Mouse (Mus musculus): ENCODE results near the gene Dnaaf3.

Gene Dnaaf3

GRCm38 (mm10) chr7:4499034-4499433 lies 33.2 kb downstream of the Dnaaf3 start:
- peaks cover 58% of the 10 kb centered on the region for H3K36me3 ChIP-seq (ENCODE audit: insufficient read depth, low read length)
- H3K4me1 ChIP-seq (replicated peaks; ENCODE audit: low read depth, low read length): peaks cover 48% of the 10 kb centered on the region
- TF ChIP-seq POU5F1 (IDR thresholded peaks at IDR 0.05; ENCODE audit: borderline replicate concordance, low read length) (no peak), NANOG (IDR thresholded peaks at IDR 0.05; ENCODE audit: borderline replicate concordance, low read length) (no peak), CTCF (conservative IDR thresholded peaks at IDR 0.05; ENCODE audit: low read length) (no peak)
- no peaks in the 10 kb centered on the region for H3K9me3 ChIP-seq (ENCODE audit: low read length)
- no peak overlapping the region for H3K4me3 ChIP-seq (replicated peaks; ENCODE audit: low read length)
- H3K27me3 ChIP-seq (ENCODE audit: insufficient read depth, low read length): peaks cover 3% of the 10 kb centered on the region; the same call in 1 of the 2 replicates

GRCm38 (mm10) chr7:4498251-4498650 lies 34.0 kb downstream of the Dnaaf3 start:
- Histone ChIP-seq H3K4me1 (replicated peaks; ENCODE audit: low read depth, low read length) (peaks cover 50% of the 10 kb centered on the region), H3K27me3 (ENCODE audit: insufficient read depth, low read length) (peaks cover 3% of the 10 kb centered on the region; the same call in 1 of the 2 replicates), H3K36me3 (ENCODE audit: insufficient read depth, low read length) (peaks cover 65% of the 10 kb centered on the region), H3K9me3 (ENCODE audit: low read length) (no peaks in the 10 kb centered on the region), H3K4me3 (replicated peaks; ENCODE audit: low read length) (no peak overlapping the region)
- no peak for TF ChIP-seq CTCF (conservative IDR thresholded peaks at IDR 0.05; ENCODE audit: low read length)
- TF ChIP-seq NANOG (IDR thresholded peaks at IDR 0.05; ENCODE audit: borderline replicate concordance, low read length): no peak
- no peak for TF ChIP-seq POU5F1 (IDR thresholded peaks at IDR 0.05; ENCODE audit: borderline replicate concordance, low read length)

- no peak overlapping the region for H3K4me3 ChIP-seq (replicated peaks; ENCODE audit: low read length)
- peaks cover 3% of the 10 kb centered on the region; the same call in 1 of the 2 replicates for H3K27me3 ChIP-seq (ENCODE audit: insufficient read depth, low read length)
- H3K36me3 ChIP-seq (ENCODE audit: insufficient read depth, low read length): peaks cover 74% of the 10 kb centered on the region
- TF ChIP-seq CTCF (conservative IDR thresholded peaks at IDR 0.05; ENCODE audit: low read length) (no peak), POU5F1 (IDR thresholded peaks at IDR 0.05; ENCODE audit: borderline replicate concordance, low read length) (no peak), NANOG (IDR thresholded peaks at IDR 0.05; ENCODE audit: borderline replicate concordance, low read length) (no peak)
- H3K4me1 ChIP-seq (replicated peaks; ENCODE audit: low read depth, low read length): peaks cover 52% of the 10 kb centered on the region
- H3K9me3 ChIP-seq (ENCODE audit: low read length): no peaks in the 10 kb centered on the region
Measured at GRCm38 (mm10) chr7:4497271-4497903, 34.9 kb downstream of the Dnaaf3 start.

GRCm38 (mm10) chr7:4496468-4496867 lies 35.8 kb downstream of the Dnaaf3 start:
- H3K4me1 ChIP-seq (replicated peaks; ENCODE audit: low read depth, low read length): peaks cover 52% of the 10 kb centered on the region
- TF ChIP-seq CTCF (conservative IDR thresholded peaks at IDR 0.05; ENCODE audit: low read length) (no peak), NANOG (IDR thresholded peaks at IDR 0.05; ENCODE audit: borderline replicate concordance, low read length) (no peak), POU5F1 (IDR thresholded peaks at IDR 0.05; ENCODE audit: borderline replicate concordance, low read length) (no peak)
- no peaks in the 10 kb centered on the region for H3K9me3 ChIP-seq (ENCODE audit: low read length)
- H3K36me3 ChIP-seq (ENCODE audit: insufficient read depth, low read length): peaks cover 83% of the 10 kb centered on the region
- H3K27me3 ChIP-seq (ENCODE audit: insufficient read depth, low read length): peaks cover 3% of the 10 kb centered on the region; the same call in 1 of the 2 replicates
- H3K4me3 ChIP-seq (replicated peaks; ENCODE audit: low read length): no peak overlapping the region

GRCm38 (mm10) chr7:4493991-4494390 lies 38.3 kb downstream of the Dnaaf3 start:
- H3K36me3 ChIP-seq (ENCODE audit: insufficient read depth, low read length): peaks cover 96% of the 10 kb centered on the region
- no peaks in the 10 kb centered on the region for H3K27me3 ChIP-seq (ENCODE audit: insufficient read depth, low read length)
- peaks cover 43% of the 10 kb centered on the region for H3K4me1 ChIP-seq (replicated peaks; ENCODE audit: low read depth, low read length)
- H3K4me3 ChIP-seq (replicated peaks; ENCODE audit: low read length): no peak overlapping the region
- no peaks in the 10 kb centered on the region for H3K9me3 ChIP-seq (ENCODE audit: low read length)
- TF ChIP-seq NANOG (IDR thresholded peaks at IDR 0.05; ENCODE audit: borderline replicate concordance, low read length) (no peak), POU5F1 (IDR thresholded peaks at IDR 0.05; ENCODE audit: borderline replicate concordance, low read length) (no peak), CTCF (conservative IDR thresholded peaks at IDR 0.05; ENCODE audit: low read length) (no peak)

GRCm38 (mm10) chr7:4492284-4493224 lies 39.7 kb downstream of the Dnaaf3 start:
- Histone ChIP-seq H3K4me1 (replicated peaks; ENCODE audit: low read depth, low read length) (peaks cover 28% of the 10 kb centered on the region), H3K36me3 (ENCODE audit: insufficient read depth, low read length) (peaks cover 98% of the 10 kb centered on the region), H3K27me3 (ENCODE audit: insufficient read depth, low read length) (no peaks in the 10 kb centered on the region), H3K9me3 (ENCODE audit: low read length) (no peaks in the 10 kb centered on the region), H3K4me3 (replicated peaks; ENCODE audit: low read length) (no peak overlapping the region)
- TF ChIP-seq NANOG (IDR thresholded peaks at IDR 0.05; ENCODE audit: borderline replicate concordance, low read length) (no peak), CTCF (conservative IDR thresholded peaks at IDR 0.05; ENCODE audit: low read length) (no peak), POU5F1 (IDR thresholded peaks at IDR 0.05; ENCODE audit: borderline replicate concordance, low read length) (no peak)

GRCm38 (mm10) chr7:4491308-4491707 lies 40.9 kb downstream of the Dnaaf3 start:
- Histone ChIP-seq H3K27me3 (ENCODE audit: insufficient read depth, low read length) (no peaks in the 10 kb centered on the region), H3K4me3 (replicated peaks; ENCODE audit: low read length) (no peak overlapping the region), H3K9me3 (ENCODE audit: low read length) (no peaks in the 10 kb centered on the region), H3K4me1 (replicated peaks; ENCODE audit: low read depth, low read length) (peaks cover 24% of the 10 kb centered on the region; the same call in 1 of the 2 replicates), H3K36me3 (ENCODE audit: insufficient read depth, low read length) (peaks cover 98% of the 10 kb centered on the region)
- TF ChIP-seq CTCF (conservative IDR thresholded peaks at IDR 0.05; ENCODE audit: low read length) (no peak), POU5F1 (IDR thresholded peaks at IDR 0.05; ENCODE audit: borderline replicate concordance, low read length) (no peak), NANOG (IDR thresholded peaks at IDR 0.05; ENCODE audit: borderline replicate concordance, low read length) (no peak)

GRCm38 (mm10) chr7:4482281-4482680 lies 50.0 kb downstream of the Dnaaf3 start:
- H3K4me3 ChIP-seq (replicated peaks; ENCODE audit: low read length): peak overlapping the region; percentile 70
- TF ChIP-seq NANOG (IDR thresholded peaks at IDR 0.05; ENCODE audit: borderline replicate concordance, low read length) (no peak), CTCF (conservative IDR thresholded peaks at IDR 0.05; ENCODE audit: low read length) (no peak), POU5F1 (IDR thresholded peaks at IDR 0.05; ENCODE audit: borderline replicate concordance, low read length) (no peak)
- no peaks in the 10 kb centered on the region for H3K9me3 ChIP-seq (ENCODE audit: low read length)
- H3K36me3 ChIP-seq (ENCODE audit: insufficient read depth, low read length): peaks cover 74% of the 10 kb centered on the region
- H3K4me1 ChIP-seq (replicated peaks; ENCODE audit: low read depth, low read length): peaks cover 59% of the 10 kb centered on the region
- no peaks in the 10 kb centered on the region for H3K27me3 ChIP-seq (ENCODE audit: insufficient read depth, low read length)

Measured in E14TG2a.4 (cell line).